Mouse (Mus musculus) bone marrow, adult 2 months (tissue): Measurements from ENCODE around the gene Brdt. TPM values are rescaled to one million over a fixed set of nuclear protein-coding genes. Genes with fewer than 3 reads are reported as not detected.

Experiments used
- H3K27ac ChIP-seq: fragments of 200-500 bp; 2 replicates; pipeline ENCODE4 v1.5.1; 2012; ENCODE audit warnings: low read depth, mild to moderate bottlenecking, control low read depth, inconsistent platforms, low read length; ENCODE audit not compliant: control insufficient read depth, poor library complexity, insufficient read depth
- H3K4me1 ChIP-seq: fragments of 200-500 bp; 2 replicates; pipeline ENCODE4 v1.6.1; 2011; ENCODE audit warnings: low read length; ENCODE audit not compliant: control insufficient read depth, insufficient read depth
- H3K4me3 ChIP-seq: fragments of 200-500 bp; replicated peaks from 2 replicates; pipeline ENCODE3; 2011; ENCODE audit warnings: mild to moderate bottlenecking, low read depth, low read length, control low read depth; ENCODE audit not compliant: control insufficient read depth
- CTCF ChIP-seq: fragments of 200-500 bp; IDR thresholded peaks from 2 replicates; pipeline ENCODE4 v1.5.1; 2011; ENCODE audit warnings: low read length, control low read depth; ENCODE audit not compliant: control insufficient read depth, insufficient read depth
- POLR2A ChIP-seq: fragments of 200-500 bp; IDR thresholded peaks from 2 replicates; pipeline ENCODE4 v1.6.1; 2011; ENCODE audit warnings: low read depth, mild to moderate bottlenecking, control low read depth, low read length, borderline replicate concordance; ENCODE audit not compliant: control insufficient read depth
- WGBS: fragments of 180-500 bp; shearing (Covaris S2); methylation state at CpG from one replicate; pipeline ENCODE4 v1.1.7; 2018; 5-methylcytosine and 5-hydroxymethylcytosine counted together
- polyA plus RNA-seq: library from polyadenylated mRNA; stranded (reverse); fragments of >200 nt; gene quantifications from 2 replicates; pipeline ENCODE4 v1.2.4, GENCODE M21; 2011; ENCODE audit warnings: low replicate concordance; ENCODE audit not compliant: missing spikeins, insufficient read depth, insufficient read length

Brdt gene
- not detected in 2 replicates for polyA plus RNA-seq

GRCm38 (mm10) chr5:107330916-107331421 lies at the start of gene Brdt:
TSS of gene Brdt (plus strand) at chr5:107331159.
- Histone ChIP-seq H3K27ac (no peak within 1 kb of the TSS), H3K4me3 (no peak within 1 kb of the TSS), H3K4me1 (no peaks in the 10 kb centered on the region)
- WGBS = 90% methylated on average over 30 of the region's 30 CpGs
- TF ChIP-seq CTCF = no peak

GRCm38 (mm10) chr5:107282561-107283307 lies 48.2 kb upstream of the Brdt start:
- TF ChIP-seq CTCF = no peak
- TF ChIP-seq POLR2A = no peak

GRCm38 (mm10) chr5:107283935-107284524 lies 46.9 kb upstream of the Brdt start:
- 79% methylated on average over 10 of the region's 10 CpGs for WGBS
- Histone ChIP-seq H3K27ac (no peak overlapping the region), H3K4me3 (no peak overlapping the region), H3K4me1 (peaks cover 2% of the 10 kb centered on the region)
- TF ChIP-seq CTCF (no peak), POLR2A (no peak)

More at GRCm38 (mm10) chr5:107282561-107283307, 48.2 kb upstream of the Brdt start:
- H3K4me3 ChIP-seq = no peak overlapping the region
- H3K4me1 ChIP-seq = no peaks in the 10 kb centered on the region; the same call in 1 of the 2 replicates
- no peak overlapping the region for H3K27ac ChIP-seq
- 78% methylated on average over 9 of the region's 9 CpGs for WGBS

GRCm38 (mm10) chr5:107285563-107285962 lies 45.4 kb upstream of the Brdt start:
- no peak overlapping the region for H3K4me3 ChIP-seq
- no peak for TF ChIP-seq CTCF
- TF ChIP-seq POLR2A = no peak
- peaks cover 2% of the 10 kb centered on the region for H3K4me1 ChIP-seq
- 59% methylated on average over 6 of the region's 6 CpGs for WGBS
- H3K27ac ChIP-seq = no peak overlapping the region

- Histone ChIP-seq H3K27ac (no peak overlapping the region), H3K4me3 (no peak overlapping the region)
These were observed 43.6 kb upstream of the Brdt start for GRCm38 (mm10) chr5:107287254-107287907.

DNA sequence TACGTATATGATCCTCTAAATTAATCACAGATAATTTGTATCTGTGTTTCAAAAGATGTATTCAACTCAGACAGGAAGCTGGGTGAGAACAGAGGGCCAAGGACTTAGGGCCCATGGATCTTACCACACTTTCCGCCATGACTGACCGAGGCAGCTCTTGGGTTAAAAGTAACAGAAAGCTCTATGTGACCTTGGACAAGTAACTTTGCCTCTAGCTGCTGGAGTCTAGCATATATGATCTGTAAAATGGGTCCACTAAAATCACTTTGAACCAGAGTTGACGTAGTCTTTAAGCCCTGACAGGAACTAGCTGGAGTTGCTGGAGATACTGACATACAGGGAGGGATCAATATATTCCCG lies 43.1 kb upstream of the Brdt start:
- WGBS = 58% methylated on average over 5 of the region's 5 CpGs
- Histone ChIP-seq H3K4me3 (no peak overlapping the region), H3K4me1 (peaks cover 2% of the 10 kb centered on the region), H3K27ac (no peak overlapping the region)
- no peak for TF ChIP-seq POLR2A
- no peak for TF ChIP-seq CTCF

More at GRCm38 (mm10) chr5:107287254-107287907, 43.6 kb upstream of the Brdt start:
- 28% methylated on average over 6 of the region's 6 CpGs for WGBS
- no peak for TF ChIP-seq CTCF
- TF ChIP-seq POLR2A = no peak
- peaks cover 2% of the 10 kb centered on the region for H3K4me1 ChIP-seq

GRCm38 (mm10) chr5:107288427-107289233 lies 42.3 kb upstream of the Brdt start:
- peaks cover 2% of the 10 kb centered on the region for H3K4me1 ChIP-seq
- H3K27ac ChIP-seq = peak overlapping the region; percentile 45; the same call in 1 of the 2 replicates
- TF ChIP-seq CTCF (no peak), POLR2A (no peak)
- peak overlapping the region; percentile 68 for H3K4me3 ChIP-seq
- WGBS = 1% methylated on average over 62 of the region's 62 CpGs
